Mouse (Mus musculus) yolk sac, embryonic 10.5 days (tissue): ENCODE data around the gene Elf1.

Experiments used
- DNase-seq: peaks from one replicate; pipeline ENCODE4 v3.0.0-alpha.2; 2017; ENCODE audit warnings: low spot score

Elf1 gene

DNA sequence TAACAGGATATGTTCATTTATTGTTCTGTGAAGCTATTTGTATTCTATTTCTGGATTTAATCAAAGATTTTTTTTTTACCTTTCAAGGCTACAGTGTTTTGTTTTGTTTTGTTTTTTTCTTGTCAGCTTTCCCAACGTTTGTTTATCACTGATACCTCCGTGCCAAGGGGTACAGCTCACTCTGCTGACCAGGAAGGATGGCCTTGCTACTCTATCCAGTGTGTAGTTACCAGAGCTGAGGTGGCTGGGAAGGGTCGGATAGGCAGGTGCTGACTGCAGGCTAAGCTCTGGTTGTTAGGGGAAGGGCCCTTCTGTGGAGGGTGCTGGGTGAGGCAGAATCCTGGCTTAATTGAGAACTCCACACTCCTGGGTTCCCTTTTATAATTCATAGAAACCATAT, 9.3 kb downstream of the Elf1 start:
- no peak for DNase-seq

DNA sequence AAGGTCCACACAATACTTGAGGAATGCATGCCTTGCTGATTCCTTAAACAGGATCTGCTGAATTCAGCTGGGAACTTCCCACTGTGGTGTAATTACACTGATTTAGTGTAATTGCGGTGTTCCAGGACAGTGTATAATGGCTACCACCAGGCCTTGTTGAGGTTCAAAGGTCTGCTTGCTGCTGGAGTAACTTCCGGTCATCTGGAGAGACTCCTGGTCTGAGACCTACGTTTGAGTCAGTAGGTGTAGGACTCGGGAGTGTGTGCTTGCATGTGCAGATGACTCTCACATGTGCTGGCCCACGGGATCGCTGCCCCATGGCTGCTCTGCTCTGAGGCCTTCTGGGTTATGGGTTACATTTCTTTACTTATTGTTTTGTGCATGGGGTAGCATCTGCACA, 13.4 kb downstream of the Elf1 start:
- peak; percentile 43 for DNase-seq

DNA sequence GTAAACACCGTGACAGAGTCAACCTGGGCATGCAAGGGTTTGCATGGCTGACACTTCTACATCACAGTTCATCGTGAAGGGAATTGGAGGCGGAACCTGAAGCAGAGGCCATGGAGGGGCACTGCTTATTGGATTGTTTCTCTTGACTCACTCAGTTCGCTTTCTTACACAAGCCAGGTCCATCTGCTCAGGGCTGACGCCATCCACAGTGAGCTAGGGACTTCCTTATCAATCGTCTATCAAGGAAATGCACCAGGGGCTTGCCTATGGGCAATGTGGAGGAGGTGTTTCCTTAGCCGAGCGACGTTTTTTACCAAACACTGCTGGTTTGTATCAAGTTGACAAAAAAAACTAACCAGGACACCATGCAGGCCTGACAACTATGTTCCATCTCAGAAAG, 18.3 kb downstream of the Elf1 start:
- no peak for DNase-seq

DNA sequence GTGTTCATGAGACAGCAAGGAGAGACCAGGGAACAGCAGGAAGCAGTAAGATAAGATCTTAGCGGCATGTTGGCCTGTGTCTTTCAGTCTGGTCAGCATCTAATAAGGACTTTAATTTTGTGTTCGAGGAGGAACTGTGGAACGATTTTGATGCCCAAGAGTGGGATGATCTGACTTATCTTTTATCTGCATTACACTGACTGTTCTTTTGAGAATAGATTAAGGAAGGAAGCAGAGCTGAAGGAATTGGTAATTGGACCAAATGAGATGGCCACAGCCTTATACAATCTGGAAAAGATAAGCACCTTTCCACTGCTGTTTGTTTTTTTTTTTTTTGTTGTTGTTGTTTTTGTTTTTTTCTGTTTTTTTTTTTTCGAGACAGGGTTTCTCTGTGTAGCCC, 19.8 kb downstream of the Elf1 start:
- no peak for DNase-seq

DNA sequence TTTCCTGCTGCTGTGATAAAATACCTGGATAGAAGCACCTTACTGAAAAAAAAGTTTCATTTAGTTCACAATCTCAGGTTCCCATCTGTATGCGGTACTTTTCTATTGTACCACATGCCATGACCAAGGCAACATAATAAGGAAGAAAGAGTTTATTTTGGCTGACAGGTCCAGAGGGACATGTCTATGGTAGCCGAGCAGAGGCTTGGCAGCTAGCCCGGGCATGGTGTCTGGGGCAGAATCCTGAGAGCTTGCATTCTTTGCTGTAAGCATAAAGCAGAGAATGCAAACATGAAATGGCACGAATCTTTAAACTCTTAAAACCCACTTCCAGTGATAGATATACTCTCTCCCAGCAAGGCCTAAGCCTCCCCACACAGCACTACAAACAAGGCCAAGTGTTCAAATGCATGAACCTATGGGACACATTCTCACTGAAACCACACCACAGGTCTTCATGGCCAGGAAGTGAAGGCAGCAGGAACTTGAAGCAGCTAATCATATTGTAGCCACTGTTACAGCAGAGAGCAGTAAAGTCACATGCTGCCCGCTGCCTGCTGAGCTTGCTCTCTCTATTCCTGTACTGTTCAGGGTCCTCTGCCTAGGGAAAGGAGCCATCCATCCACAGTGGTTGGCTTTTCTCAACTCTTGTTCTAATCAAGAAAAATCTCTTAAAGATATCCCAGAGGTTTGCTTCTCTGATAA, 22.5 kb downstream of the Elf1 start:
- no peak for DNase-seq

DNA sequence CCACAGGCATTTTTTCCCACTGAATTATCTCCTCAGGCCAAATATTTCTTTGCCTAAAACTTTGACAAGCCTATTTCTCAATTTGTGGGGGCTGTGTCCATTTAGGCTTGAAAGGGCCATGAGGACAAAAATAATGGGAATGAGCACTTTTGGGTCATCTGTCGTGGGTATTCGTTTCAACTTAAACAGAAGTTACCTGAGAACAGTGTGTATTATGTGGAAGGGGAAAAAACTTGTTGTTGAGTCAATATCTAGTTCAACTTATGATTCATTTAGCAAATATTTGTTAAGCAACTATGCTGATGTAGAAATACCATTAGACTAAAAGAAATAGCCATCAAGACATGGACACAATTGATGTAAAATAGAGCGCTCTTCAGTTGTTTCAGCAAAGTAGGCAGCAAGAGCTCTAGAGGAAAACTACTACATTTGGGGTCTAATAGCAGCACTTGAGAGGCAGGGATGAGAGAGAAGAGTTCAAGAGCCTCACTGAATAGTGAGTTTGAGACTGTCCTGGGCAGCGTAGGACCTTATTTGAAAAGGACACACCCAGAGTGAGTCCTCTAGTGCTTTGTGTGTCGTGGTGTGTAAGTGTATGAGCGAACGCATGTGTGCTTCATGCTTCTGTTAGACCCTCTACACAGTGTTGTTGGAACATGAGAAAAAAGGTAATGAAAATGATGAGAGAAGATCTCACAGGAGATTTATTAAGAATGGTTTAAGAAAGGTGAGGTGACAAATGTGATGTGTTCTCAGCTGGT, 23.4 kb downstream of the Elf1 start:
- no peak for DNase-seq

DNA sequence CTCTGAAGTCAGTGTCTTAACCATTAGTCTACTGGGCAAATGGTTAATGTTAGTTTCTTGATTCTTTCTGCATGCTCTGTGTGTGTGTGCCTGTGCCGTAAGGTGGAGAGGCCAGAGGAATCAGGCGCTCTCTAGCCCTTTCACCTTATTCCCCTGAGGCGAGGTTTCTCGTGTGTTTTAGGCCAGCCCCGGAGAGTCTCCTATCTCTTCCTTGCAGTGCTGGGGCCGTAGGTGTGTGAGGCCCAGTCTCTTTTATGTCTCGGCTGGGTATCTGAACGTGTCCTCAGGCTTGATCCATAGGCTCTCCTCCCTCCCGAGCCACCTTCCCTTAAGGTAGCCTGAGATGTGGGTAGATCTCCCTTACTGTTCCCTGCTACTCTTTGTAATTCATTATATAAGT, 25.2 kb downstream of the Elf1 start:
- no peak for DNase-seq

DNA sequence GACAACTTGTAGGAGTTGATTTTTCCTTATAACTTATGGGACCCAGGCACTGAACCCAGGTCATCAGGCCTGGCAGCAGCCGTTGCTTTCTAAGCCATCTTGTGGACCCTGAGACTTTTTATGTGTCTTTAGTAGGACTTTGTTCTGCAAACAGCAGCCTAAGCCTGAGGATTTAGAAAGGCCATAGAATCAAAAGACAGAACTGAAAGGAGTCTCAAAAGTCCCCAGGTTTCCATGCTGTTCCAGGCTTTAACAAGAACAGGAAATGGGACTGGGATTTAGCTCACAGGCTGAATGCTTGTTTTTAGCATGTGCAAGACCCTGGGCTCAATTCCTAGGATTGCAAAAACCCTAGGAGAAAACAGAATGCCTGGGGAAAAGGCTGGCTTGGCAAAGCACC, 26.9 kb downstream of the Elf1 start:
- no peak for DNase-seq

DNA sequence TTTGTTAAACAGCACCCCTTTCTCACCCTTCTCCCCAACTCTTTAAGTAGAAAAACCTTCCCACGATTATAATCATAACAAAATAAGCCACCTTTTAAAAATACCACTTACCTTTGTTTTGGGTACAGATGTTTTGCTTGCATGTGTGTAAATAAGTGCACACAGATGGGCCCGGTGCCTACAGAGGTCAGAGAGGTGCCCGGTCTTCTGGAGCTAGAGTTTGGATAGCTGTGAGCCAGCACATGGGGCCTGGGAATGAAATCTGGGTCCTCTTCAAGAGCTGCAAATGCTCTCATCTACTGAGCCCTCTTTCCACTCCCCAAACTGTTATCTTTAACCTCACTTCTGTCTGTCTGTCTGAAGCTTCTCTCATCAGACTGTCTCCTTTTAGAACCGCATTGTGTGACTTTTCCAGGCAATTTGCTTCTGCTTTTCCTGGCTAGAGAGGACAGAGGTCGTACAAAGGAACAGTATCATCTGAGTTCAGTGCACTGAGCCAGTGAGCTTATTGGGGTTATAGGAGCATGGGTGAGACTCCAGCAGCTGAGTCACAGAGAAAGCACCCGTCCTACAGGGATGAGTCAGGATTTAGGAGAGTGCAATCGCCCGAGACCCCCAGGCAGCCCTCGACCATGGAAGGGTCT, 27.8 kb downstream of the Elf1 start:
- no peak for DNase-seq

DNA sequence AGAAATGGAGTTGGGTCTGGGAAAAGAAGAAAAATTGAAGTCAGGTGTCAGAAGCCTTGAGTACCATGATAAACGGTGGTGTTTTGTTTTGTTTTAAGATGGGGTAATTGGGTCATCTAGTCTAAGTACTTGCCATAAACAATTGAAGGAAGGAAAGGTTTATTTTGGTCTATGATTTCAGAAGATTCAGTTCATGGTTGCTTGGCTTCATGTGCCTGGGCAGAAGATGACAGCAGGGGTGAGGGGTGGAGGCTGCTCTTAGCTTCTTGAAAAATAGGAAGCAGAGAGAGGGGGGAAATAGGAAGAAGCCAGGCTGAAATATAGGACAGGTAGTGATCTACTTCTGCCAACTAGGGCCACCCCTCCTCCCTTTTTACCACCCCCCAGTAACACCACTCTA, 30.5 kb downstream of the Elf1 start:
- no peak for DNase-seq

DNA sequence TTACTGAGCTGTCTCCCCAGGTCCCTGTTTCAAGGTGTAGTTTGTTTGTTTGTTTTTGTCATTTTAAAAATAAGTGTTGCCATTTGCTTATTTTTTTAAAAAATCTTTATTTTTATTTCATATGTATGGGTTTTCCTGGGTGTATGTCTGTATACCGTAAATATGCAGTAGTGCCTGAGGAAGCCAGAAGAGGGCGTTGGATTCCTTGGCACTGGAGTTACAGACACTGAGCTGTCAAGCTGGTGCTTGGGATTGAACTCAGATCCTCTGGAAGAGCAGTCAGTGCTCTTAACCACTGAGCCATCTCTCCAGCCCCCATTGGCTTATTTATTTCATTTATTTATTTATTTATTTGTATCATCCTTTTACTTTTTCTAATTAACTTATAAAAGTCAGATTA, 33.0 kb downstream of the Elf1 start:
- no peak for DNase-seq

DNA sequence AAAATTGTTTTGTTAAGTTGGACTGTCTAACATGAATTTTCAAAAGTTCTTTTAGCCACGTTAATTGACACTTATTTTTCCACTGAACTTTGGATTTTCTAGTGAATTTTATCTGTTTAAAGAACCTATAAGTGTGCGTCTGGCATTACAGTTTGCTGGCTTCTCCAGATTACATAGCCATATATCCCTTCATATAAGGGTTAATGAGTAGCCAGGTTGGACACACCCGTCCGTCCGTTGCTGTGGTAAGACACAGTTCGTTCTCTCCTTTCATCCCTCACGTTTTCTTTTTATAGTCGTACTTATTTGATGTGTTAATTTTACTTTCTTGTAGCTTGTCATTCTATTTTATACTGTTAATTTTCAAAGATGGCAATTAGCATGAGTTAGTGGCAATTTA, 34.1 kb downstream of the Elf1 start:
- no peak for DNase-seq

DNA sequence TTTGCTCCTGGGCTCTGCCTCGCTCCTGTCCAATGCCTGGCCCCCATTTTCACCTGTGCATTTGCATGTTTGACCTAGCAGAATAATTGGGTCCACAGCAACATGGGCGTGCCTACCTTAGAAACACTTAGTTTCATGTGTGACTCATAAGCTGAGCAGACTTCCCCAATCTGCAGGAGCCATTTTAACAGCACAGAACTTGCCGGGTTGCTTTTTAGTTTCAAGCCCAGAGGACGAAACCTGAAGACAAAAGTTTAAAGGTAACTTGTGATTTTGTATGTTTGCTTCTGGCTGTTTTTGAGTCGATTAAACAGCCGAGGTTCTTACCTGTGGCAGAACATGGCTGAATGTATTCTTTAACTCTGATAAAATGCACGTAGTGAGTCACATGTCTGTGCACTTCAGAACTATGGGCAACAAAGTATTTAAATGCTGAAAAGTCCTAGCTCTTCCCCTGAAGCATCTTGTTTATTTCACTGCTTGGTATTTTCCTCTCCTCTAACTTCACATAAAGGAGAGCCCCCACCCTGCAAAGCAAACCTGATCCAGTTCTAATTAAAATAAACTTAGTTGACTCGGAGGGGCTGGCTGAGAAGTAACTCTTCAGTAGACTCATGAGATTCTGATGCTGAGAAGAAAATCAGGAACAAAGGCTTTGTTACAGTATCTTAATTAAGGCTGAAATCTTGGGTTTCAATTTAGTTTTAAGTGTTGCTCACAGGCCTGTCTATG, 34.7 kb downstream of the Elf1 start:
- no peak for DNase-seq

DNA sequence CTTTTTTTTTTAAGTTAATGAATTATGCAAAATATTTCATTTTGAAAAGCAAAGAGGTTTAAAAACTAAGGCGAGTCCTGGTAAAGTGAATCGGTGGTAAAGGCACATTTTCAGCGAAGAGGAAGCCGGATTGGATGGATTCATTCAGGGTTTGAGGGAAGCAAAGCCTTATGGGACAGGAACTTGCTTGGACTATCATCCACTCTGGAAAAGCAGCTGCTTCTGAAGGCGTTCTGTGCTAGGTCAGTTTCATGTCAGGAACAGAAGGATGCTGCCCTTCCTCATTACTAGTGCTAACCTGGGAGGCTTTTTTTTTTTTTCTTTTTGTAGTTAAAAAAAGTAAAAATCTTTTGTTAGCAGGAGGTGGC, 35.2 kb downstream of the Elf1 start:
- DNase-seq: no peak

DNA sequence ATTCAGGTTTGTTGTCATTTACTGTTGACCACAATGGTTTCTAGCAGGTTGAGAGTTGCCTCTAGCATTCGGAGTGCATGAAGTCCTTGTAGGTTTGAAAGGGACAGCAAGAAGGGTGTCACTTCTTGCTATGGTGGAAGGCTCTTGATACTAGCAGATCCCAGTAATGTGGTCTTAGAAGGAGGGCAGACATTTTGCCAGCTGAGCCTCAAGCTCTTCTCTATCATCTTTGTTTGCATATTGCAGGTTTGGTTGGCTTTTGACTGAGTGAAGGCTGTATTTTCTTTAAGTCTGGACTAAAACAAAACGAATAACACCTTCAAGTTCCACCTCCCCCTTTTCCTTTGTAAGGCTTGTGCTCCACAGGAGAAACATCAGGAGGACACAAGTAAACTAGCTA, 35.8 kb downstream of the Elf1 start:
- DNase-seq: no peak

DNA sequence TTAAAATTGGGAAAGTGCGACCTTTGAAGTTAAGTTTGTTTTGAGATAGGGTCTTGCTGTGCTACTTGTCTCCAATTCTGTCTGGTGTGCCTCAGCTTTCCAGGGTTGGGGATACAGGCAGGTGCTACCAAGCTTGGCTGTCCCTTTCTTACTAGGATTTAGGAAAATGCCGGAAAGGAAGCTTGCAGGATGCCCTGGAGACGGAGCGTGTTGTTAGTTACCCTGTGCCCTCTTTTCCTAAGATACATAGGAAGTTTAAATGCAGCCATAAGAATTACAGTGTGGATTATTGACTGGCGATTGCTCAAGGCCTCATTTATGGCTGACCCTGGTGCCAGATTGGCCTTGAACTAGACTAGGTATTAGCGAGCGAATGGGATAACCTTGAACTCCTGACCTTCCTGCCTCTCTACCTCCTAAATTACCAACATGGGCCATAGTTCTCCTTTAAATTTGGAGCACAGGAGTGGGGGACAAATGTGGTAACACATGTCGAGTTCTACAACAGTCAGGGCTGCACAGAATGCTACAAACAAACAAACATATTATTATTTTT, 36.3 kb downstream of the Elf1 start:
- no peak for DNase-seq

DNA sequence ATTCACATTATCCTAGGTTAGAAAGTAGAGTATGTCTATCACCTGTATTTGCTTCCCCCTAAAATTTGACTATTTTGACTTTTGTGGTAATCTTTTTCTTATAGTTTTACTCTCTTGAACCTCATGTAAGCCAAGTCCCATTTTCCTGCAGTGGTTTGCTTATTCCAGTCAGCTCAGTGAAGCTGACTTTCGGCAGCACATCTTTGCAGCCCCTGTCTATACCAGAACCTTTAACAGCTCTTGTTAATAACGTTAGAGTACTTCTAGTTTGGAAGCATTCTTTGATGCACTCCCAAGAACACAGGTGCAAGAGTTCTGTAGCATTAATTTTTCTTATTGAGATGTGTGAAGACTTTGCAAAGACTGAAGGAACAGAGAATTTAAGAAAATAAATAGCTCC, 37.1 kb downstream of the Elf1 start:
- no peak for DNase-seq

DNA sequence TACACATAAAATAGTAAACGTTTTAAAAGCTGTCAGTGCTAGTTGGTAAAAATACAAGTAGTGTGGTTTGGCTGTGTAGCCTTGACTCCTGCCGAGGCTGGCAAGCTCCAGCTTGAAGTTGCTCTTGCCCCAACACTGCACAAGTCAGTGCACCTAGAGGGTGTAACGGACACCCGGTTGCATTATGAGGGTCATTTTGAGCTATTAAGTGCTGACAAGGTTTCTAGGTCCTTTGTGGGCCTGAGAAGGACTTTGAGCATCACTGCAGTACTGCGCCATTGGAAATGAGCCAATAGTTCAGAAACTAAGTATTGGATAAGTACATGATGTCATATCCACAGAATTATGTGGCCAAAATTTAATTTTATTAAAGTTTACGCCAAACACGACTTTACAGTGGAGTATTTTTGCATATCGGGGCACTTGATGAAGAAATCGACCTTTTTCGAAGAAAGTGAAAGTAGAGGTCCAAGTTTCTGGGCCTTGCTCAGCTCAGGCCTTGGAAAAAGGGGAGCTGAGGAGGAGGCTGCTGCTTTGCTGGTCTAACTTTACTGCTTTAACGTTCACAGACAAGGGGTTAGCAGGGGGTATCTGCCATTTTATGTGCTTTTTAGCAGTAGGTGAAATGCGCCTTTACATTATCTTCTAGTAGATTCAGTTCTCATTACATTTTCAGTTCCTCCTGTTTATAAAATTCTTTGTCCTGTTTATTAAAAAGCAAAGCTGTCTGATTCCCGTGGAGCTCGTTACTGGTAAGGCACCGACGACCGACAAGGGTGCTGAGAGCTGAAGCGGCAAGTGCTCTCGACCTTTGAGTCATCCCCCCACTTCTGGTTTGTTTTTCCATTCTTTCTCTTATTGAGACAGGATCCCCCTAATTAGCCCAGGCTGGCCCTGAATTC, 38.0 kb downstream of the Elf1 start:
- no peak for DNase-seq

DNA sequence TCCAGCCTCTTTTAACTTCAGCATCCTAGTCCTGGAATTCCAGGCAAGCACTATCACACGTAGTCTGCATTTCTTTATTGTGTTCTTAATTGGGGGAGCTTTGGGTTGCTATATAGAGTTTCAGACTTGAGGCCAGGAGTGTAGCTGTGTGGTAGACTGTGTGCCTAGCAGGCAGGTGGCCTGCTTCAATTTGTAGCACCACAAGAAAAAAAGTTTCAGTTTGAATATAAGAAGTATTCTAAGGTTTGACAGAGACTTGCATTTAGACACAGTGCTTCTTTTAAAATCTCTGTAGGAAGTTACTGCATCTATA, 38.6 kb downstream of the Elf1 start:
- DNase-seq: no peak

DNA sequence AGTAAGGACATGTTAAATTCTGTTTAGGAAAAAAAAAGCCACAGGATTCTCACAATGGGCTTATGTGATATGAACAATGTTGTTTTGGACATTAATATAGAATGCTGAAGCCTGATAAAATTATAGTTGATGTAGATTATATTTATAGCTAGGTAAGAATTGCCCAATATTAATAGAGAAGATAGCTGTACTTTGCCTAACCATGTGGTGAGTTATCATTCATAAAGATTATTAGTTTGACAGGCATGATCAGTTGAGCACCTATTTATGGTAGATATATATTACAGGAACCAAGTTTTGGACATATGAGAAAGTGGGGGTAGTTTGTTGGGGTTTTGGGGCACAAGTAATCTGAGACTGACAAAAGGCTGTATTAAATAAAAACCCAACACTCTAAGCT, 39.6 kb downstream of the Elf1 start:
- DNase-seq: no peak

DNA sequence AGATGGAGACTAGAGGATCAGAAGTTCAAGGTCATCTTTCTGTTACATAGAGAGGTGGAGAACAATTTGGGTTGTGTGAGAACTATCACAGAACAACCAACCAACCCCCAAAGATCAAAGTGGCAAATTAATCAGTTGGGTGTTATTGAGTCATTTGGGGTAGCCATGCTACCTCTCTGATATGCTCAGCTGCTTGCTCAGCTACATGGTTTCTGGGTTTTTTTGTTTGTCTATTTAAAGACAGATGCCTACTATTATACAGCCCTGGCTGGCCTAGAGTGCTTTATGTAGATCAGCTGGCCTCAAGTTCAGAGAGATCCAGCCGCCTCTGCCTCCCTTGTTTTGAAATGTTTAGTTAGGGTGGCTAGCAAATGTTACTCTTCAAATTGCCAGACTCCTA, 40.1 kb downstream of the Elf1 start:
- no peak for DNase-seq
